Mouse (Mus musculus) thymus, adult 2 months (tissue): ENCODE results near the gene Ranbp17.

ENCODE experiments used
- CTCF ChIP-seq: fragments of 200-500 bp; IDR thresholded peaks from 2 replicates; pipeline ENCODE4 v1.5.1; 2012; ENCODE audit warnings: mild to moderate bottlenecking, control low read depth, low read length, moderate library complexity, borderline replicate concordance; ENCODE audit not compliant: control insufficient read depth, poor library complexity, insufficient read depth; ENCODE audit errors: extremely low read depth
- POLR2A ChIP-seq: fragments of 200-500 bp; IDR thresholded peaks from 2 replicates; pipeline ENCODE4 v1.6.1; 2012; ENCODE audit warnings: mild to moderate bottlenecking, low read length, control low read depth, moderate library complexity; ENCODE audit not compliant: control insufficient read depth, poor library complexity, insufficient read depth; ENCODE audit errors: extremely low read depth

- TF ChIP-seq CTCF (no peak), POLR2A (no peak)
Observed at GRCm38 (mm10) chr11:33274294-33274693, 239.3 kb downstream of the Ranbp17 start.
